Mouse (Mus musculus): ENCODE measurements around the gene Cttn.

- TF ChIP-seq POLR2A (IDR thresholded peaks at IDR 0.05; ENCODE audit: insufficient read length, low read depth) = no peak
- no peak for TF ChIP-seq TCF12 (IDR thresholded peaks at IDR 0.05; ENCODE audit: insufficient read depth, poor library complexity, severe bottlenecking)
- TF ChIP-seq MYOG (IDR thresholded peaks at IDR 0.05; ENCODE audit: control insufficient read depth in 1 of 3, insufficient read depth in 1 of 3, insufficient read length in 2 of 3, low read depth in 2 of 3) = peak in 1 of 3 experiments; percentile 30
- no peak for TF ChIP-seq USF1 (IDR thresholded peaks at IDR 0.05; ENCODE audit: low read depth)
- no peak for TF ChIP-seq POLR2AphosphoS2 (IDR thresholded peaks at IDR 0.05; ENCODE audit: insufficient read length, low read depth)
- TF ChIP-seq MAX (IDR thresholded peaks at IDR 0.05; ENCODE audit: low read depth) = no peak
- TF ChIP-seq SRF (IDR thresholded peaks at IDR 0.05; ENCODE audit: control insufficient read depth, insufficient read length, low read depth) = no peak
- TF ChIP-seq E2F4 (IDR thresholded peaks at IDR 0.05; ENCODE audit: insufficient read depth) = no peak
- TF ChIP-seq MYOD1 (IDR thresholded peaks at IDR 0.05; ENCODE audit: control insufficient read depth in 1 of 3, insufficient read length in 2 of 3, low read depth in 2 of 3) = peak in 2 of 3 experiments; percentile 67 to 92
- TF ChIP-seq TCF3 (IDR thresholded peaks at IDR 0.05; ENCODE audit: insufficient read length, low read depth) = no peak
- TF ChIP-seq REST (IDR thresholded peaks at IDR 0.05; ENCODE audit: insufficient read depth, insufficient read length) = no peak
- no peak for TF ChIP-seq CEBPB (IDR thresholded peaks at IDR 0.05; ENCODE audit: insufficient read depth, poor library complexity, severe bottlenecking)
Observed at GRCm38 (mm10) chr7:144441466-144441865, 29.3 kb downstream of the Cttn start.
